Mouse (Mus musculus) thymus, postnatal 25 days (tissue): ENCODE results near the gene Ubr3.
"Not testable (repeated sequence)": the region's sequence is repeated elsewhere in the genome, so short reads cannot be mapped to it uniquely, and the experiment has no call there.

ENCODE experiments used
- DNase-seq: peaks from one replicate; pipeline ENCODE4 v3.0.0; 2022

The Ubr3 gene

GRCm38 (mm10) chr2:69912801-69913200, 15.8 kb downstream of the Ubr3 start:
- DNase-seq: no peak

- DNase-seq: no peak
These were observed 20.3 kb downstream of the Ubr3 start for GRCm38 (mm10) chr2:69917301-69917700.

GRCm38 (mm10) chr2:69924943-69925342, 27.9 kb downstream of the Ubr3 start:
- DNase-seq: no peak

- DNase-seq: no peak
These were observed 39.3 kb downstream of the Ubr3 start for GRCm38 (mm10) chr2:69936331-69936730.

GRCm38 (mm10) chr2:69939226-69939625, 42.2 kb downstream of the Ubr3 start:
- DNase-seq: no peak

- no peak for DNase-seq
These were observed 42.6 kb downstream of the Ubr3 start for GRCm38 (mm10) chr2:69939649-69940048.

GRCm38 (mm10) chr2:69941391-69942030, 44.5 kb downstream of the Ubr3 start:
- DNase-seq: no peak

- DNase-seq: no peak
These were observed 55.8 kb downstream of the Ubr3 start for GRCm38 (mm10) chr2:69952849-69953248.

GRCm38 (mm10) chr2:69955635-69956034, 58.6 kb downstream of the Ubr3 start:
- no peak for DNase-seq

GRCm38 (mm10) chr2:69957622-69958021, 60.6 kb downstream of the Ubr3 start:
- DNase-seq: no peak

GRCm38 (mm10) chr2:69974896-69975295, 77.8 kb downstream of the Ubr3 start:
- no peak for DNase-seq

- no peak for DNase-seq
These were observed 92.2 kb downstream of the Ubr3 start for GRCm38 (mm10) chr2:69989224-69989623.

GRCm38 (mm10) chr2:69990647-69991046, 93.6 kb downstream of the Ubr3 start:
- no peak for DNase-seq

- not testable (repeated sequence) for DNase-seq
These were observed 97.2 kb downstream of the Ubr3 start for GRCm38 (mm10) chr2:69994082-69994736.

- no peak for DNase-seq
These were observed 97.7 kb downstream of the Ubr3 start for GRCm38 (mm10) chr2:69994779-69995178.

GRCm38 (mm10) chr2:69999097-69999770, 102.2 kb downstream of the Ubr3 start:
- DNase-seq: no peak

GRCm38 (mm10) chr2:70000316-70000715, 103.3 kb downstream of the Ubr3 start:
- DNase-seq: no peak

- DNase-seq: no peak
These were observed 109.4 kb downstream of the Ubr3 start for GRCm38 (mm10) chr2:70006492-70006891.

GRCm38 (mm10) chr2:70012941-70013340, 115.9 kb downstream of the Ubr3 start:
- no peak for DNase-seq

GRCm38 (mm10) chr2:70018236-70018635, 121.2 kb downstream of the Ubr3 start:
- DNase-seq: no peak

- DNase-seq: no peak
These were observed 127.4 kb downstream of the Ubr3 start for GRCm38 (mm10) chr2:70024454-70024853.

- no peak for DNase-seq
These were observed 128.7 kb downstream of the Ubr3 start for GRCm38 (mm10) chr2:70025711-70026110.

- DNase-seq: no peak
These were observed 134.4 kb downstream of the Ubr3 start for GRCm38 (mm10) chr2:70031472-70031871.

GRCm38 (mm10) chr2:70034895-70035294, 137.8 kb downstream of the Ubr3 start:
- no peak for DNase-seq
